Mouse (Mus musculus): ENCODE results near the gene Zbtb44. TPM values are rescaled to one million over a fixed set of nuclear protein-coding genes. Genes with fewer than 3 reads are reported as not detected.

The Zbtb44 gene
- total and polyA plus RNA-seq, 2 experiments from 2014 or later = 5.4 to 30.1 TPM

DNA sequence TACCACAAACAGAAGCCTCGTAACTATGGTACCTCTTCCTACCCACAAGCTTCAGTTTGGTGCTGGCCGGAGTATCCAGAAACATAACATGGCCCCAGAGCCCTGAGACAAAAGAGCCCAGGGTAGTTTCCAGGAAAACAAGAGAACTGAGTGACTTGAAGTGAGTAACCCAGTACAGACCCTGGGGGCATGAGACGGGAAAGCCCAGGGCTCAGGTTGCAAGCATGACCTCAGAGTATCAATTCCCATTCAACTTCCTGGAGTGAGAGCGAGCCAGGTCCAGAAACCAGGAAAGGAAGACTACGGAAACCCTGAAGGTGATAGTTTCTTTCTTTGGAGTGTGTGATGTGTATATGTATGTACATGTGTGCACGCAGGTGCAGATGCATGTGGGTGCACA, 87.0 kb downstream of the Zbtb44 start:
- WGBS = 87% methylated on average over 6 of the region's 6 CpGs

DNA sequence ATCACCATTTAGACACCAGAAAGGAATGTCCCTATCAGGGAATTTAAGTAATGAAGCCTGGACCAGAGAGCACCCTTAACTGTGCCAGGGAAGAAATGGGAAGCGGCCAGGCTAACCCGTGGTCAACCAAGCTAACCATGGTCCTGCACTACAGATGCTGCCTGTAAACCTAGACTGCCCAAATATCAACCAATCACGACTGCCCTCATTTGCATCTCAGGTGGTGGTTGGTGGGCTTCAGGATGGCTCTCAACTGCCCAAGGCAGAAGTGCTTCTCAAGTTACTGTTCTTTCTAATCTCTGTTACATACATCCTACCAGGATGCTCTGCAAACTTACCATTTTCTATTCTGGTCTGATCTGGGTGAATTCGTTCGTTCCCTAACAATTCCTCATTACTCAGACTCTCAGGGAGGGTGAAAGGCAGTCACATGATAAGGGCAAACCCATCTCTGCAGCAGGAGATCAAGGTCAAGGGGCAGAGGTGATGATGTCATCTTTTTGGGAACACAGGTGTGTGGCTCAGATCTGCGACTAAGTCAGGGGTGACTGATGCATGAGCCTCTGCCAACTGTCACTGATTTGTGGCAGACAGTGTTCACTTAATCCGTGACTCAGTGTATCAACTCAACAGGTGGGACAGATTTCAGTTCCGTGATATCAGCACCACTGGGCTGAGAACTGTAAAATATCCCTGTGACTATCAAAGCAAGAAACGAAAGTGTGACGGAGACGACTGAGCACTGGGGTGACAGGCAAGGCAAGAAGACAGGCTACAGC, 88.3 kb downstream of the Zbtb44 start:
- Histone ChIP-seq H3K4me2 (ENCODE audit: low read depth, low read length) (no peak overlapping the region), H3K4me3 (ENCODE audit: low read depth, low read length) (no peak overlapping the region), H3K27me3 (ENCODE audit: control insufficient read depth, insufficient read depth, low read length) (no peaks in the 10 kb centered on the region), H3K36me3 (replicated peaks; ENCODE audit: control insufficient read depth, insufficient read depth, low read length) (no peaks in the 10 kb centered on the region), H3K9ac (replicated peaks; ENCODE audit: low read depth, low read length) (no peak overlapping the region), H3K4me1 (ENCODE audit: control insufficient read depth, insufficient read depth) (peaks cover 19% of the 10 kb centered on the region), H3K9me3 (replicated peaks; ENCODE audit: control insufficient read depth, low read length) (no peaks in the 10 kb centered on the region), H3K27ac (ENCODE audit: low read depth) (no peak overlapping the region)
- TF ChIP-seq EP300 (IDR thresholded peaks at IDR 0.05; ENCODE audit: low read depth) = no peak
- no peak for TF ChIP-seq CTCF (IDR thresholded peaks at IDR 0.05; ENCODE audit: low read depth)
- DNase-seq (ENCODE audit: low spot score) = peak; percentile 16
- peak; percentile 74 for ATAC-seq (ENCODE audit: insufficient read depth, low read depth)
- WGBS = 34% methylated on average over 11 of the region's 11 CpGs

More for the DNA sequence above, 87.0 kb downstream of the Zbtb44 start:
- Histone ChIP-seq H3K4me2 (ENCODE audit: low read depth, low read length) (no peak overlapping the region), H3K36me3 (replicated peaks; ENCODE audit: control insufficient read depth, insufficient read depth, low read length) (no peaks in the 10 kb centered on the region), H3K27ac (ENCODE audit: low read depth) (no peak overlapping the region), H3K9me3 (replicated peaks; ENCODE audit: control insufficient read depth, low read length) (no peaks in the 10 kb centered on the region), H3K4me1 (ENCODE audit: control insufficient read depth, insufficient read depth) (peaks cover 19% of the 10 kb centered on the region), H3K27me3 (ENCODE audit: control insufficient read depth, insufficient read depth, low read length) (no peaks in the 10 kb centered on the region), H3K9ac (replicated peaks; ENCODE audit: low read depth, low read length) (no peak overlapping the region), H3K4me3 (ENCODE audit: low read depth, low read length) (no peak overlapping the region)
- ATAC-seq (ENCODE audit: insufficient read depth, low read depth) = no peak
- no peak for DNase-seq (ENCODE audit: low spot score)
- TF ChIP-seq CTCF (IDR thresholded peaks at IDR 0.05; ENCODE audit: low read depth) (no peak), EP300 (IDR thresholded peaks at IDR 0.05; ENCODE audit: low read depth) (no peak)

DNA sequence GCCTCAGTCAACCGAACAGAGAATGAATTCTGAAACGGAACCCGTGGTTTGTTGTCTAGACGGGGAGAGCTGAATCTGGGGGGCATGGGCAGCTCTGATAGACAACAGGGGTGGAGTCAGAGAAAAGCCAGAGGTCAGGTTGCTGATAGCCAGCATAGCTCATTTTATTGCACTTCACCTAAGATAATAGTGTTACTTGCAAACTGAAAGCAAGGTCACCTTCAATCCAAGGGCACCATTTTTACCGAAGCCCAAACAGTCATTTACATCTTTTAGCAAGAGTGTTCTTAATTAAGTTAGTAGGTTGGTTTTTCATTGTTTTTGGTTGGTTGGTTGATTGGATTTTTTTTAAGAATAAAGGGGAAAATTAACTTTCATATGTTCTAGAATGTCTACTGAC, 89.0 kb downstream of the Zbtb44 start:
- 51% methylated on average over 5 of the region's 5 CpGs for WGBS
- TF ChIP-seq CTCF (IDR thresholded peaks at IDR 0.05; ENCODE audit: low read depth) = no peak
- TF ChIP-seq EP300 (IDR thresholded peaks at IDR 0.05; ENCODE audit: low read depth) = no peak
- H3K4me3 ChIP-seq (ENCODE audit: low read depth, low read length) = no peak overlapping the region
- DNase-seq (ENCODE audit: low spot score) (no peak), ATAC-seq (ENCODE audit: insufficient read depth, low read depth) (no peak)
- peak overlapping the region; percentile 25; the same call in 1 of the 2 replicates for H3K27ac ChIP-seq (ENCODE audit: low read depth)
- H3K4me2 ChIP-seq (ENCODE audit: low read depth, low read length) = no peak overlapping the region
- H3K9ac ChIP-seq (replicated peaks; ENCODE audit: low read depth, low read length) = no peak overlapping the region
- H3K27me3 ChIP-seq (ENCODE audit: control insufficient read depth, insufficient read depth, low read length) = no peaks in the 10 kb centered on the region
- peaks cover 19% of the 10 kb centered on the region for H3K4me1 ChIP-seq (ENCODE audit: control insufficient read depth, insufficient read depth)
- H3K36me3 ChIP-seq (replicated peaks; ENCODE audit: control insufficient read depth, insufficient read depth, low read length) = no peaks in the 10 kb centered on the region
- no peaks in the 10 kb centered on the region for H3K9me3 ChIP-seq (replicated peaks; ENCODE audit: control insufficient read depth, low read length)

DNA sequence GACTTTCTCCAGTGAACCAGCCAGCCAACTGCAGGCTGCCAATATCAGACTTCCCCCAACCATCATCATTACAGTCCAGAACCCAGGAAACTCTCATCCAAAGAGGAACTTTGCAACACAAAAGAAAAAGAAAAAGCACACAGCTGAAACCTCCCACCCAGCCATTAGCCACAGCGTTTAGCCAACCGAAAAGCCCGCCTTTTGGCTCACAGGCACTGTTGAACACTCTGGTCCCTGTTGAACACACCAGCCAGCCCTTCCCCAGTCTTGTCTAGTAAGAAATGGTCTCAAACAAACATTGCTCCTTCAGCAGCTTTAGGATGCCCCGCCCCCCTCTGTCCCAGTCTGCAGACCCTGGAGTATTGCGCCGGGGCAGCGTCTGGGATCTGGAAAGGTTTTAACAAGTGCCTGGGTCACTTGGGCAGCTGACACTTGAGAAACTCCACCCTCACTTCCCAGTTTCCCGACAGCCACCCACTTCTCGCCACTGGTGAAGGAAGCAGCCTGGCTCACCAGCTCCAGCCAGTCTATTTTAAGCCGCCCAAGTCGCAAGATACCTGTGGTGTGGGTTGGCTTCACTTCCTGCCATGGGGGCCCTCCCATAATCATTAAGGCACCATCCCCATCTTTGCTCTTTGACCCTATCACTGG, 89.6 kb downstream of the Zbtb44 start:
- 38% methylated on average over 11 of the region's 11 CpGs for WGBS
- no peak for ATAC-seq (ENCODE audit: insufficient read depth, low read depth)

DNA sequence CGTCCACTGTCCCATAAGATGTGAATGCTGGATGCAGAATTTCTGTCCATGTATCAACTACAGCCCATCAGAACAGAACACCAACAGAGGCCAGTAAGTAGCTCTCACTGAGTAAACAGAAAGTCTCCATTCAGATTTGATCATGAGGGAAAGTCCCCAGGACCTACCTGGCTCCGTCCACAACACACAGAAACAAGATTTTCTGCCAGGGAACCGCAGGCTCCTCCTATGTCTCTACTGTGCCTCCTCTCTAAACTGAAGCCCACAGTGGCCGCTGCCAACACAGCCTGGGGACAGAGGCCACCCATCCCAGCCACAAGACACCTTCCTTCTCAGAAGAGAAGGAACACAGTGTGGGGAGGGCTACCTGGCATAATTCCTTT, 90.1 kb downstream of the Zbtb44 start:
- H3K9me3 ChIP-seq (replicated peaks; ENCODE audit: control insufficient read depth, low read length) = no peaks in the 10 kb centered on the region
- H3K27ac ChIP-seq (ENCODE audit: low read depth) = no peak overlapping the region
- TF ChIP-seq CTCF (IDR thresholded peaks at IDR 0.05; ENCODE audit: low read depth) = no peak
- TF ChIP-seq EP300 (IDR thresholded peaks at IDR 0.05; ENCODE audit: low read depth) = no peak
- no peak overlapping the region for H3K4me2 ChIP-seq (ENCODE audit: low read depth, low read length)
- H3K36me3 ChIP-seq (replicated peaks; ENCODE audit: control insufficient read depth, insufficient read depth, low read length) = no peaks in the 10 kb centered on the region
- H3K9ac ChIP-seq (replicated peaks; ENCODE audit: low read depth, low read length) = no peak overlapping the region
- no peaks in the 10 kb centered on the region for H3K27me3 ChIP-seq (ENCODE audit: control insufficient read depth, insufficient read depth, low read length)
- DNase-seq (ENCODE audit: low spot score) (no peak), ATAC-seq (ENCODE audit: insufficient read depth, low read depth) (no peak)
- no peak overlapping the region for H3K4me3 ChIP-seq (ENCODE audit: low read depth, low read length)
- WGBS = 66% methylated on average over 4 of the region's 4 CpGs
- H3K4me1 ChIP-seq (ENCODE audit: control insufficient read depth, insufficient read depth) = peaks cover 19% of the 10 kb centered on the region

More for the DNA sequence above, 89.6 kb downstream of the Zbtb44 start:
- peaks cover 19% of the 10 kb centered on the region for H3K4me1 ChIP-seq (ENCODE audit: control insufficient read depth, insufficient read depth)
- DNase-seq (ENCODE audit: low spot score) = no peak
- H3K4me2 ChIP-seq (ENCODE audit: low read depth, low read length) = no peak overlapping the region
- no peak overlapping the region for H3K4me3 ChIP-seq (ENCODE audit: low read depth, low read length)
- no peak overlapping the region for H3K27ac ChIP-seq (ENCODE audit: low read depth)
- H3K36me3 ChIP-seq (replicated peaks; ENCODE audit: control insufficient read depth, insufficient read depth, low read length) = no peaks in the 10 kb centered on the region
- TF ChIP-seq EP300 (IDR thresholded peaks at IDR 0.05; ENCODE audit: low read depth) (no peak), CTCF (IDR thresholded peaks at IDR 0.05; ENCODE audit: low read depth) (no peak)
- no peak overlapping the region for H3K9ac ChIP-seq (replicated peaks; ENCODE audit: low read depth, low read length)
- no peaks in the 10 kb centered on the region for H3K27me3 ChIP-seq (ENCODE audit: control insufficient read depth, insufficient read depth, low read length)
- H3K9me3 ChIP-seq (replicated peaks; ENCODE audit: control insufficient read depth, low read length) = no peaks in the 10 kb centered on the region
